Mouse (Mus musculus) hindbrain, postnatal 0 days (tissue): ENCODE measurements around the gene Megf8. TPM values are rescaled to one million over a fixed set of nuclear protein-coding genes. Genes with fewer than 3 reads are reported as not detected.

Experiments used
- ATAC-seq: fragments of 200-750 bp; cut with Nextera tagmentation; 2 replicates; pipeline ENCODE4 v1.8.0; 2017; ENCODE audit warnings: mild to moderate bottlenecking, moderate TSS enrichment, moderate library complexity
- DNase-seq: peaks from one replicate; pipeline ENCODE4 v3.0.0-alpha.2; 2015; ENCODE audit warnings: low spot score
- H3K27ac ChIP-seq: fragments of 300-500 bp; sonication (generic); 2 replicates; pipeline ENCODE4 v1.5.1; 2014; ENCODE audit warnings: mild to moderate bottlenecking
- H3K27me3 ChIP-seq: fragments of 300-500 bp; sonication (generic); 2 replicates; pipeline ENCODE4 v1.6.1; 2014; ENCODE audit warnings: low read length, mixed read lengths; ENCODE audit not compliant: insufficient read depth
- H3K36me3 ChIP-seq: fragments of 300-500 bp; sonication (generic); 2 replicates; pipeline ENCODE4 v1.6.1; 2014; ENCODE audit warnings: low read length, mixed read lengths; ENCODE audit not compliant: insufficient read depth
- H3K4me1 ChIP-seq: fragments of 300-500 bp; sonication (generic); 2 replicates; pipeline ENCODE4 v1.6.1; 2014; ENCODE audit warnings: antibody characterized with exemption, low read length, mixed read lengths; ENCODE audit not compliant: insufficient read depth
- H3K4me2 ChIP-seq: fragments of 300-500 bp; sonication (generic); 2 replicates; pipeline ENCODE4 v1.6.1; 2014; ENCODE audit warnings: low read depth, mild to moderate bottlenecking, low read length, moderate library complexity, mixed read lengths
- H3K4me3 ChIP-seq: fragments of 300-500 bp; sonication (generic); 2 replicates; pipeline ENCODE4 v1.5.1; 2014; ENCODE audit warnings: low read length
- H3K9ac ChIP-seq: fragments of 300-500 bp; sonication (generic); replicated peaks from 2 replicates; pipeline ENCODE4 v1.6.1; 2014; ENCODE audit warnings: mild to moderate bottlenecking, low read length, moderate library complexity, mixed read lengths
- H3K9me3 ChIP-seq: fragments of 300-500 bp; sonication (generic); 2 replicates; pipeline ENCODE4 v1.6.1; 2016; ENCODE audit warnings: low read length, mixed read lengths
- CTCF ChIP-seq: IDR thresholded peaks from 2 replicates; pipeline ENCODE4 v1.5.1; 2016; ENCODE audit warnings: antibody characterized with exemption, control low read depth, low read depth
- WGBS: fragments of 180-500 bp; shearing (Covaris S2); extraction: QIAGEN DNeasy Blood & Tissue Kit; methylation state at CpG from one replicate; pipeline ENCODE4 v1.1.7; 2014; 5-methylcytosine and 5-hydroxymethylcytosine counted together
- polyA plus RNA-seq: library from polyadenylated mRNA; unstranded; fragments of >200 nt; fragmentation: Nextera tagmentation; extraction: Ambion mirVana; gene quantifications from 2 replicates; pipeline ENCODE4 v1.2.1, GENCODE M21; 2015
- total RNA-seq: library from RNA; depleted of rRNA; stranded (reverse); fragments of >200 nt; gene quantifications from 2 replicates; pipeline ENCODE4 v1.2.3, GENCODE M21; 2014

The Megf8 gene
- total and polyA plus RNA-seq, 2 experiments from 2014 or later = 14.8 to 105 TPM

- 30% methylated on average over 19 of the region's 19 CpGs for WGBS
- H3K27me3 ChIP-seq = no peaks in the 10 kb centered on the region
- DNase-seq = peak; percentile 70
- 0 out of 2 replicates have a peak overlapping the region, but pooled peaks have one; percentile 24 for H3K9ac ChIP-seq
- no peak overlapping the region for H3K4me3 ChIP-seq
- no peaks in the 10 kb centered on the region for H3K4me1 ChIP-seq
- no peaks in the 10 kb centered on the region for H3K9me3 ChIP-seq
- peak overlapping the region; percentile 21 for H3K4me2 ChIP-seq
- peak; percentile 89 for ATAC-seq
- H3K27ac ChIP-seq = peak overlapping the region; percentile 51; the same call in 1 of the 2 replicates
- H3K36me3 ChIP-seq = peaks cover 35% of the 10 kb centered on the region
- TF ChIP-seq CTCF = peak; percentile 54
These were observed 41.8 kb downstream of the Megf8 start for GRCm38 (mm10) chr7:25358721-25359206.

GRCm38 (mm10) chr7:25363151-25363550 is 46.2 kb downstream of the Megf8 start:
- Histone ChIP-seq H3K9me3 (no peaks in the 10 kb centered on the region), H3K36me3 (peaks cover 33% of the 10 kb centered on the region), H3K4me2 (no peak overlapping the region), H3K27ac (no peak overlapping the region), H3K4me1 (peaks cover 16% of the 10 kb centered on the region; the same call in 1 of the 2 replicates), H3K4me3 (no peak overlapping the region), H3K9ac (no peak overlapping the region), H3K27me3 (0 out of 2 replicates have a peak, but pooled peaks cover 3% of the 10 kb centered on the region)
- ATAC-seq = no peak
- peak; percentile 10 for DNase-seq
- 83% methylated on average over 19 of the region's 19 CpGs for WGBS
- TF ChIP-seq CTCF = peak; percentile 47

- 0 out of 2 replicates have a peak, but pooled peaks cover 3% of the 10 kb centered on the region for H3K27me3 ChIP-seq
- DNase-seq (no peak), ATAC-seq (no peak)
- no peak overlapping the region for H3K4me3 ChIP-seq
- WGBS = 94% methylated on average over 17 of the region's 17 CpGs
- H3K27ac ChIP-seq = no peak overlapping the region
- no peak overlapping the region for H3K4me2 ChIP-seq
- peaks cover 16% of the 10 kb centered on the region; the same call in 1 of the 2 replicates for H3K4me1 ChIP-seq
- peaks cover 33% of the 10 kb centered on the region for H3K36me3 ChIP-seq
- TF ChIP-seq CTCF = no peak
- H3K9me3 ChIP-seq = no peaks in the 10 kb centered on the region
- H3K9ac ChIP-seq = no peak overlapping the region
These were observed 46.7 kb downstream of the Megf8 start for GRCm38 (mm10) chr7:25363632-25364031.

- no peak for TF ChIP-seq CTCF
- Histone ChIP-seq H3K9ac (peak overlapping the region; percentile 28; the same call in 1 of the 2 replicates), H3K4me1 (peaks cover 16% of the 10 kb centered on the region; the same call in 1 of the 2 replicates), H3K27ac (peak overlapping the region; percentile 60), H3K4me3 (no peak overlapping the region), H3K36me3 (peaks cover 22% of the 10 kb centered on the region), H3K27me3 (0 out of 2 replicates have a peak, but pooled peaks cover 3% of the 10 kb centered on the region), H3K9me3 (no peaks in the 10 kb centered on the region), H3K4me2 (0 out of 2 replicates have a peak overlapping the region, but pooled peaks have one; percentile 1)
- WGBS = 21% methylated on average over 13 of the region's 13 CpGs
- ATAC-seq (peak; percentile 61), DNase-seq (peak; percentile 63)
These were observed 49.1 kb downstream of the Megf8 start for GRCm38 (mm10) chr7:25365937-25366625.

GRCm38 (mm10) chr7:25367632-25368293 is 50.8 kb downstream of the Megf8 start:
- Histone ChIP-seq H3K9ac (0 out of 2 replicates have a peak overlapping the region, but pooled peaks have one; percentile 13), H3K4me2 (peak overlapping the region; percentile 34; the same call in 1 of the 2 replicates), H3K27ac (no peak overlapping the region), H3K4me1 (peaks cover 16% of the 10 kb centered on the region; the same call in 1 of the 2 replicates), H3K4me3 (no peak overlapping the region), H3K27me3 (0 out of 2 replicates have a peak, but pooled peaks cover 3% of the 10 kb centered on the region), H3K9me3 (no peaks in the 10 kb centered on the region), H3K36me3 (peaks cover 17% of the 10 kb centered on the region)
- TF ChIP-seq CTCF = peak; percentile 63
- 3% methylated on average over 33 of the region's 33 CpGs for WGBS
- peak; percentile 13 for DNase-seq
- ATAC-seq = no peak; the same call in 1 of the 2 replicates

- Histone ChIP-seq H3K4me1 (peaks cover 16% of the 10 kb centered on the region; the same call in 1 of the 2 replicates), H3K27me3 (0 out of 2 replicates have a peak, but pooled peaks cover 3% of the 10 kb centered on the region), H3K4me2 (no peak overlapping the region), H3K36me3 (peaks cover 11% of the 10 kb centered on the region), H3K27ac (no peak overlapping the region), H3K9me3 (no peaks in the 10 kb centered on the region), H3K9ac (no peak overlapping the region), H3K4me3 (no peak overlapping the region)
- no peak for TF ChIP-seq CTCF
- DNase-seq (peak; percentile 41), ATAC-seq (peak; percentile 27)
- 26% methylated on average over 12 of the region's 12 CpGs for WGBS
These were observed 51.4 kb downstream of the Megf8 start for GRCm38 (mm10) chr7:25368333-25368732.
